Mouse (Mus musculus) G1E (cell line): ENCODE measurements around the gene Gak.

Experiments
- CTCF ChIP-seq: IDR thresholded peaks from 2 replicates; pipeline ENCODE4 v1.5.1; 2012; ENCODE audit warnings: low read depth, low read length, inconsistent platforms, mixed read lengths
- GATA1 ChIP-seq: IDR thresholded peaks from 2 replicates; pipeline ENCODE4 v1.6.1; 2012; ENCODE audit warnings: borderline replicate concordance, low read length, inconsistent platforms, mixed read lengths
- POLR2AphosphoS5 ChIP-seq: IDR thresholded peaks from 2 replicates; pipeline ENCODE4 v1.6.1; 2012; ENCODE audit warnings: low read depth, low read length, inconsistent platforms; ENCODE audit not compliant: insufficient replicate concordance

GRCm38 (mm10) chr5:108654444-108654990 lies 25.0 kb upstream of the Gak start:
- no peak for TF ChIP-seq CTCF
- no peak for TF ChIP-seq POLR2AphosphoS5
- no peak for TF ChIP-seq GATA1
